Mouse (Mus musculus): Measurements from ENCODE around the gene Mmd.

The Mmd gene

DNA sequence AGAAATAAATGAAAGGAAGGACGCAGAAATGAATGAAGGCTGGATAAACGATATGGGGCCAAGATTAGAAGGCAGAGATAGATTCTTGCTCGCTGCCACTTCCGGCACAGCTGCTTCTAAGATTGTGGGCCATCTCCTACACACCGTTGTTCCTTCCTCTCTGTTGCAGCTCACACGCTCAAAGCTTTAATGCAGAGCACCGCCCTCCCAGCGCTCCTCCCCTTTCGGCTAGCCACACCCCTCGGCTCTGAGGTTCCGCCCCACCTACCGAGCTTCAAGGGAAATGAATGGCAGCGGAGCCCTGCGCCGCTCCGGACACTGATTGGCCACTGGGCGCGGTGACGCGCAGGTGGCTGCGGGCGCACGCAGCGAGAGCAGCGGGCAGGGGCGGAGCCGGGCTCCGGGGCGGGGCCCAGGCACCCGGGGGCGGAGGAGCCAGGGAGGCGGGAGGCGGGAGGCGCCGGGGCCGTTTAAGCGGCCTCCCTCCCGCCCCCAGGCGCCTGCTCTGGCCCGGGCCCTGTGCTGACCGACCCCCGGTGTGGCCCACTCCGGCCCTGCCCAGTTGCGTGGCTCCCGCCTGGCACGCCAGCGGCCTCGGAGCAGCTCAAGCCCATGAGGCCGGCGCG is at the start of gene Mmd:
Gene Mmd, plus strand, starts transcription at position 432 of the 626 bp plus-strand sequence.
- peak; percentile 99 for DNase-seq (ENCODE audit: low read depth in 2 of 2, low spot score in 2 of 2)

DNA sequence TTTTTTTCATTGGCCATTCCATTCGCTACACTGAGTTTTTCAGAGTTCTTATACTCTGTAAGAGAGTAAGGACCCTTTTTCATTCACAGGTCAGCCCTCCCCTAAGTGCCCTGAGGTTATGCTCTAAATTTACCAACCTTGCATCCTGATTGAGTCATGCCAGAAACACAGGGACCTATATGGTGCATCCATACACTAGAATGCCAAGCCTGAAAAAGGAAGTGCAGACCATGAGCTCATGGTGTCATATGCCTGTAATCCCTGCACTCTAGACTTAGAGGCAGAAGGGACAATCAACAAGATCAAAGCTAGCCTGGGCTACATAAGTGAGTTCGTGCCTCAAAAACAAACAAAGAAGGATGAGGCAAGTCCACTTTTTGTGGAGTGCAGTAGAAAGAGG is 48.4 kb upstream of the Mmd start:
- no peak for DNase-seq (ENCODE audit: low read depth in 2 of 2, low spot score in 2 of 2)

DNA sequence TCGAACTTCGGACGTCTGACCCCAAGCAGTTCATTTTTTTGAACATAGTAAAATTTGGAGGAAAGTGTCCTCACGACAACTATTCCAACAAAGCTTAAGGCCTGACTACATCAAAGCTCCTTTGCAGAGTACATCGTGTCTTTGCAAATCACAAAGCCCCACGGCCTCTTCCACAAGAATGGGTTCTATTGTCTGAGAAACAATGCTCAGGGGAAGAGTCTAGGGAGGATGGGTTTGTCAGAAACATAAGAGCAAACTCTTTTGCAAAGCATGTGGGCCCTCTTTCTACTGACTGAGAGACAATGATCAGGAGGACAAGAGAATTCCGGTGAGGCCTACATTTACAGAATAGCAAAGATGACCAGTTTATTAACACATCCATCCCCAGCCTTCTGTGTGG is 35.0 kb upstream of the Mmd start:
- DNase-seq (ENCODE audit: low read depth in 2 of 2, low spot score in 2 of 2), result no peak

DNA sequence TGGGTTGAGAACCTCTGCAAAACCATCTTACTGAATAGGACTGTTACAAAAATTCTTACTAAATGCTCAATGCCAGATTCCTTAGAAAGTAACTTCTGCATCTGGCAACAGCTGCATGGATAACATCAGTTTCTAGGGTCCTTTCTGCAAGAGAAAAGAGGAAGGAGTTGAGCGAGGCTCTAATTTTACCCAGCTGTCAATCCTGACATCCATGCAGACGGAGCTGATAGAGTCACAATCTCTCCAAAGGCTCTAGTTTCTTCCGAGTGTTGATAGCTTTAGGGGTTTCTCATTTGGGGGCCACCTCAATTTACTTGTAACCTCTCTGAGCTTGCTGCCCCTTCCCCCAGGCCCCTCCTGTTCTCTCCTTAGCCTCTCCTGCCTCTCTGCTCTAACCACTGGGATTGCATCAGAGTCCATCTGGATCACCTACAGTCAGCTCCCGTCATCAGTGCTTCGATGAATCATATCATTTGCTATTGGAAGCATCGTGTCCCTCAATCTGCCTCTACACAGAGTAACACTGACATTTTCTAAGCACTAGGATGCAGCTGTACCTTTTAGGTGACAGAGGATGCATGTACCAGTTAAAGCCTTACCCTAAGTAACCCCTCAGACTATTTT is 29.1 kb upstream of the Mmd start:
- DNase-seq (ENCODE audit: low read depth in 2 of 2, low spot score in 2 of 2), result no peak

DNA sequence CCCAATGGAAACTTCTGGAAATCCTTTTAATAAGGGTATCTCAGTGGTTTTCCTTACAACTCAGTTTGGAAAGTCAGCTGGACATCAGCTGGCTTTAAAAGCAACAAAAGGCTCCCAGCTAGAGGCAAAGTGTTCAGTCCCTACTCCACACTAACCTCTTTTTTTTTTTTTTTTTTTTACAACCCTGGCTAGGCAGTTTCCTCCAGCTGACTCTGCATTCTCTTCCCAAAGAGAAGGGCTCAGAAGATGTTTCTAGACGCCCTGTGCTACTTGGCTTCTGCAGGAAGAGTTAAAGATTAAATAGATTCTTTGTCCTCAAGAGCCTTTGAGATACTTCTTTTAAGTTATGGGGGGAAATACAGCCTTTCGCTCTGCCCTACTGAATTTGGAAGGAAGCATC is 28.5 kb upstream of the Mmd start:
- DNase-seq (ENCODE audit: low read depth in 2 of 2, low spot score in 2 of 2), result no peak

DNA sequence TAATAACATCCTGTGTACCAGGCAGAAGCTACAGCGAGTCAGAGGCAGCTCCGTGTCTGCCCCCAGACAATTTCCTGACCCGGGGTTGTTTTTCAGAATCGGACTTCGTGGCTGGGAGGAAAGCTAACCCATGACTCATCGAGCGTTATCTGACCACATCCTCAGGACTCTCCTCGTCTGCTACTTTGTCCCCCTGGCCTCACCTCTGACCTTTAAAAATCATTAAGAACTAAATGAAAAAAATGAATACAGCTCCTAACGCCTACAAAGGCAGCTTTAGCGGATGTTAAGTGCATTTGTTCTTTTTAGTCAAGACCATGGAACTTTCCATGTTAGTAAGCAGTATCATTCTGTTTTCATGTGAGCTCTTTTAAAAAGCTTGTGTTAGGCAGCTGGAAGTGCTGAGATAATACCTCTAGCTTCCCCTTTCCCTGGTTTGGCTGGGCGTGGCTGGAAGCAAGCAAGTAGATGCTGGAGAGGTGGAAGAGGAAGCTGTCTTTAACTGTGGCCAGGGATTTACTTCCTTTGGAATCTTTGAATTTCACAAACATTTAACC is 24.3 kb upstream of the Mmd start:
- no peak for DNase-seq (ENCODE audit: low read depth in 2 of 2, low spot score in 2 of 2)

DNA sequence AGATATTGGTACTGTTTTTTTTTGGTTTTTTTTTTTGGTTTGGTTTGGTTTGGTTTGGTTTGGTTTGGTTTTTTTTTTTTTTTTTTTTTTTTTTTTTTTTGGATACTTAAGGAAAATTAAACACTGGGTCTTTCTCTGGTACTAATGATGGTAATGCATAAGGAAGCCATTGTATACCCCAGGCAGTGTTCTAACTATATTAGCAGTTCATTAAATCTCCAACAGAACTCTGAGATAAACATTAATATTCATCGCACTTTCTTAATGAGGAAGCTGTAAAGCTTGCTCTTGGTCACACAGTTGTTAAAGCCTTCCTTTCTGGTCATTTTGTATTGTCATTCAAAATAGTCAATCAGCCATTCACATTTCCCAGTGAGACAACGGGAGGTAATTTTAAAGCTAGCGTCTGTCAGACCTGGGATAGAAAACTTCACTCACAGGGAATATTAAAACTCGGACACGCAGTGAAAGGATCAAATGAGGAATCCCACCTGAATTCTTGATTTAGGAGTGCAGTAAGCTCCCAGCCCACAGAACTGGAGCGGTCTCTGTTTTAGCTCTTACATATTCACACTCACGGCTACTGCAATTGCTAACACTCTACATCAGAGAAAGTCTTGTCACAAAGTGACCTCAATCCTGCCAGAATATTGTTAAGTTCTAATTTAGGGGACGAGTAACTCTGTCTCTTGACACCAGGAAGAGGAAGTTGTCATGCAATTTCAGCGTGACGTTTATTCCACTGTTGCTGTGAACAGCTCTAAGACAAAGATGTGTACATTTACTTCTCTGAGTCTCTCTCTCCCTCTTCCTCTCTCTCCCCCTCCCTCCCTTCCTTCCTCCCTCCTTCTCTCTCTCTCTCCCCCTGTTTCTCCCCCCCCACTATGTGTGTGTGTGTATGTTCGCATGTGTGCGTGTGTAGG is 22.0 kb upstream of the Mmd start:
- DNase-seq (ENCODE audit: low read depth in 2 of 2, low spot score in 2 of 2), result no peak

DNA sequence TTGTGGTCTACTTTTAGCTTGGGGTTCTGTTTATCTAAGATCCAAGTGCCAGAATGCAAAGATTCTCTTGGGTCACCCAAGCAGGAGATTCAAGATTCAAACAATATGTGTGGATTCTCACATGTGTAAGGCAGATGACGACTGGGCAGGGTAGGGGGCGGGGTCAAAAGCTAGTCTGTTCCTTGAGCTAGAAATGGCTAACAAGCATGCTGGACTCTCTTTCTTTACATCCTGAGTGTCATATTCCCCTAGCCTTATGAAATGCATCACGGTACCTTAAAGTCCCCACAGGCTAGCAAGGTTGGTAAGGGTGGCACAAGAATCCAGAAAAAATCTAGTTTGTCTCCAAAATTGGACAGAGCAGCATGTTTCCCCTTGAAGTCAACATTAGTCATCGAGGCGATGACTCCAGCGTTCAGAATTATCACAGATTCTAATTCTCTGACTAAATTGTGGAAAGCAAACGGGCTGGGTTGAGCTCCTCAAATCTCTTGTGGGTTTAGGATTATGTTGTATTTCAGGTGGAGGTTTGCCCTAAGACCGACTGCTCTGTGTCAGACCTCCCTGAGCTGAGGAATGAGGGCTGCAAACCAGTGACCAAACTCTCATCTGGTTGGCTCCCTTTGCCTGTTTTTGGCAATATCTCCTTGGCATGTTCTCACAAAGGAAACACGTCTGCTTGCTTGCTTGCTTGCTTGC is 20.9 kb upstream of the Mmd start:
- no peak for DNase-seq (ENCODE audit: low read depth in 2 of 2, low spot score in 2 of 2)

DNA sequence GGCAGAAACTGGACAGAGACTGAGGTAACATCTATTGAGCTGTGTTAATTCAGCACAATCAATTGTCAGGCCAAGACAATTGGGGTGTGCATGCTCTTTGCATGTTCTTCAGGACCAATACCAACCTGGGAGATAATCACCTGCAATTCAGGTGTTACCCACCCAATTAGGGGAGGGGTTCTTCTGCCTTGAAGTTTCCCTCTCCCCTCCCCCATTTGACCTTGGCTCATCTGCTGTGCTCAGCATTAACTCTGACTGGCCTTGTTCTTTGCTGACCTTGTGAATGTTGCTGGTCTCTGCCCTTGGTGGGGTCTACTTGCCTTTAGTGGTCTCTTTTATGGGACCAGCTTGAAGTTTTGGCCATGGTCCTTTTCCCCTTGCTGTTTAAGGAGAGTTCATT is 19.5 kb upstream of the Mmd start:
- no peak for DNase-seq (ENCODE audit: low read depth in 2 of 2, low spot score in 2 of 2)

DNA sequence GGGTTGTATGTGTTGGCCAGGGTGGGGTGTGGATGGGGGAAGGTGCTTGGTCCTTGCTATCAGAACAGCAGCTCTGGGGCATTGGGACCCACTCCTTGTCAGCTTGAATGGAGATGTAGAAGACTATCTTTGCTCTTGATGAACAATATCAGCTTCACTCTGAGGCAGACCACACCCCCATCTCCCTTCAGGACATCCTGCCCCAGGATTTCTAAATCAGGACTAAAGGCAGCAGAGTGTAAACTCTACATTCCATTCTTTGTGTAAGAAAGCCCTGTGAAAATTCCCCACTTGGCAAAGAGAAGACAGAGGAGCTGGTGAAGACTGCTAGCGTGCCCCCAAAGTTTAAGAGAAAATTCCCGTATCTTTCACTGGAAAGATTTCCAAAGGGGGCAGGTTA is 18.6 kb upstream of the Mmd start:
- no peak for DNase-seq (ENCODE audit: low read depth in 2 of 2, low spot score in 2 of 2)

DNA sequence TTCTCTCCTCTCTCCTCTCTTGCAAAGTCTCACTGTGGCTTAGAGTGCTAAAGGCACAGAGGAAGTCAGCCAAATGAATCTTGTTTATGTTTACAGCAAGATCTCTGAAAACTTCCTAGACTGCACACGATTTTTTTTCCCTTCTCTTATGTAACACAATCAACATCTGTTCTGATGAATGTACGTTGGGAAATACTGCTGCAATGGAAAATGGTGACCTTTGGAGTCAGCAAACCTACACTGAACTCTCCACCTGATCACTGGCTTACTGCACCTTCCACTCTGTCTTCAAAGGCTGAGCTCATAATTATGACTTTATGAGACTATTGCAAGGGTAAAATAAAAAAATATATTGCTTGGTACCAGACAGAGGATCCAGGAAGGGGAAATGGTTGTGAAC is 17.6 kb upstream of the Mmd start:
- DNase-seq (ENCODE audit: low read depth in 2 of 2, low spot score in 2 of 2), result no peak

DNA sequence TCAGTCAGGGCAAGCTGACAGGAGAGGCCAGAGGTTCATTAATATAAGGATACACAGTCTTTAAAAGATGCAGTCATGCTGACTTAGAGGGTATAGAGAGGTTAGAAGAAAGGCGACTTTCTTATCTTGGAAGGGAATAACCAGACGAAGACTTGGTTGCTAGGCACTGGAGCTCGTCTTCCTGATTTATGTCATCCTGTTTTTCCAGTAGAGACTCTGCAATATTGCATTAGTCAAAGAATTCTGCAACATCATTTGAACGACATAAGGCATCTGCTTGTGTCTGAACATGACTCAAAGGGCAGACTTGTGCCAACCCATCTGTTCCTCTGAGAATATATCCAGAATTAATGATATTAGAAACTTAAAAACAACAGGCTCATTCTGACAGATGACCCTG is 16.6 kb upstream of the Mmd start:
- DNase-seq (ENCODE audit: low read depth in 2 of 2, low spot score in 2 of 2), result no peak

DNA sequence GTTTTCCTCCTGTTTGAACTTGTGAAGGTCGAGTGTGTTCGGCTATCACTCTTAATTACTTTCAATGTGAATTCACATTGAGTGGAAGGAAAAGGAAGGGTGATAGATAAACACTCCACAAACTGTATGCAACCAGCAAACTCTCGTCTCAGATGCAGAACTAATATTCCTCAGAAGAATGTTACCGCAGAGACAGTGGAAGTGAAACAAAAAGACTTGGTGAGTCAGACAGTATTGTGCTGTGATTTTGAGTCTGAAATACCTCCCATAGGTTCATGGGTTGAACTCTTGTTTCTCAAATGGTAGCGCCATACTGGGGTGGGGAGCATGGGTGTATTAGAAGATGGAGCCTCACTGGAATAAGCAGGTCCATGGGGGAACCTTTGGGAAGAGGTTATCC is 14.0 kb upstream of the Mmd start:
- no peak for DNase-seq (ENCODE audit: low read depth in 2 of 2, low spot score in 2 of 2)

DNA sequence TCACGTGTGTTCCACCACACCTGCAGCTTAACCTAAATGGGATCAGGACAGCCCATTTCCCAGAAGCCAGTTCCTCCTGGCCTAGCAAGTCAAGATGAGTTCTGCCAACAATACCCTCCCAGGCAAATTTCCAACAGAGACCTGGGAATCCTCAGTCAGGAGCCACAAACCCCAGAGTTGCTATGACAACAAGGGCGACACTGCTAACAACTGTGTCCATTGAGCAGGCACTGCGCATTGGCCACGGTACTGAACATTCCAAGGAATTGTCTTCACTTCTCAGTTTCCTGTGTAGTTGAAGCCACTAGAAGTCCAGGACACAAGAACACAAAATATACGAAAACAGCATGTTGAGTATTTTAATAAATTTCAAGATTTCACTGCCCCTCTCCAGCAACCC is 11.6 kb upstream of the Mmd start:
- no peak for DNase-seq (ENCODE audit: low read depth in 2 of 2, low spot score in 2 of 2)

DNA sequence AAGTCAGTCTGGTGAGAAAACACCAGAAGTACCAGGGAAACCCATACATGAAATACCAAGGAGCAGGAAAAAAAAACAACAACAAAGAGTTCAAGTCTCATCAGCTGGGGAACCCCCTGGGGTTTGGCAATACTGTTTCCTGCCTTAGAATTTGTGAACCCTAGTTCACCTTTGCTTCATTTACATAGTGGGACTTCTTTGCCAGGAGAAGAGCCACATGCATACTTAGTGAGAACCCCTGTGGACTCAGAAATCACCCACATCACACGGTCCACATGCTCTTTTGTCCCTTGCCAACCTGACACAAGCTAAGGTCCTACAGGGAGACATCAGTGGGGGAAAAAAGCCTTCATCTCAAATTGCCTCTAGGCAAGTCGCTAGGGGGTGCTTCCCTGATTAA is 10.6 kb upstream of the Mmd start:
- DNase-seq (ENCODE audit: low read depth in 2 of 2, low spot score in 2 of 2), result no peak

DNA sequence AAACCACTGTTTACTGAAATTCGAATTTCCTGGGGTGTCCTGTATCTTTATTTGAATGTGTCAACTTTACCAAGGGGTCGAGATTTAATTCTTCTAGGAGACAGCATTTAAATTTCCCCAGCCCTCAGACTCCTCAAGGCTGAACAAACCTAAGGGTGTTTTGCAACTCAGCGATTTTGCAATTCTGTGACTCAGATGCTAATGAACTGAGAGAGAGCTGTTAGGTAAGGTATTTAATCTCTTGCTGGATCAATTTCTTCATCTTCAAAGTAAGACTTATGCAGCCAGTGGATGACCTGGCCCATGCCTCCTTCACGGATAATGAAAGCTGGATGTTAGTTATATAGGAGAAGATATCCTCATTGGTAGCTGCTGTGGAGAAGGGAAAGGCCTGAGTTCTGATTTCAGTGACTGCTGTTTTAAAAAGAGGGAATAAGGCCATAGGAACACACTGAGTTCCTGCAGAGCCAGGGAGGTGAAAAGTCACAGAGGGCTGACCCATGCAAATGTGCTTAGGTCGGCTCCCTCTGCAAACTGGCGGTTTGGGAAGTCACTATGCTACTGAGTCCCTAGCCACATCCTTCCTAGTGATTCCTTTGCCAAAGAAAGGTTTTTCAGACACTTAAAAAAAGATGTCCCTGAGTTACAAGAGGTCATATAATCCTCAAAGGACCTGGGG is 8.5 kb upstream of the Mmd start:
- no peak for DNase-seq (ENCODE audit: low read depth in 2 of 2, low spot score in 2 of 2)

DNA sequence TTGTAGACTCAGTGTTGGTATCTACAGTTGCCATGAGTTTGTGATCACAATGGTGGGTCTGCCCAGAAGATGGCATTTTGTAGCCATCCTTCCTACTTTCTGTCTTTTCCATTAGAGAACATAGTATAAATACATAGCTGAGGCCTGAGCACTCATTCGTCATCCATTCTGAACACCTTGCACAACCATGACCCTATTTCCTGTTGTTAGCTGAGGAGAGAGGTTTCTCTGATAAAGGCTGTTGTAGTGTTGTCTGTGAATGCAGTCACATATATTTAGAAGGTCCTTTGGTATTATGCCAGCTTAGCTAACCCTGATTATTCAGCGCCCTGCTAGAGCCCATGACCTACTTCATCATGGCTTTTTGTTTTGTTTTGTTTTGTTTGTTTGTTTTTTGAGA is 7.4 kb upstream of the Mmd start:
- DNase-seq (ENCODE audit: low read depth in 2 of 2, low spot score in 2 of 2), result no peak

DNA sequence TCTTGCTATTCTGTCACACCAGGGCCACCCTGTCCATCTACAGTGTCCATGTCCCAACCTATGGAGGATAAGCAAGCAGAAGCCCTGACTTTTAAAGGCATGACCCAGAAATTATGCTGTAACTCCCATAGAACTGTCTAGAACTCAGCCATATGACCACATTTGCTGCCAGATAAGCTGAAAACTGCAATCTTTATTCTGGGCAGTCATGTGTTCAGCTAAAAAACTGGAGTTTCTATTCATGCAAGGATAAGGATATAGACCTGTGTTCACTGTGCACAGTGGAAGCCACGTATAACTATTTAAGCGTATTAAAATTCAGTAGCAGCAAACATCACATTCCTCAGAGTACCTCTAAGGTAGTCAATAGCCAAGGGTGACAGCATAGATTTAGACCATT is 6.0 kb upstream of the Mmd start:
- DNase-seq (ENCODE audit: low read depth in 2 of 2, low spot score in 2 of 2), result no peak

DNA sequence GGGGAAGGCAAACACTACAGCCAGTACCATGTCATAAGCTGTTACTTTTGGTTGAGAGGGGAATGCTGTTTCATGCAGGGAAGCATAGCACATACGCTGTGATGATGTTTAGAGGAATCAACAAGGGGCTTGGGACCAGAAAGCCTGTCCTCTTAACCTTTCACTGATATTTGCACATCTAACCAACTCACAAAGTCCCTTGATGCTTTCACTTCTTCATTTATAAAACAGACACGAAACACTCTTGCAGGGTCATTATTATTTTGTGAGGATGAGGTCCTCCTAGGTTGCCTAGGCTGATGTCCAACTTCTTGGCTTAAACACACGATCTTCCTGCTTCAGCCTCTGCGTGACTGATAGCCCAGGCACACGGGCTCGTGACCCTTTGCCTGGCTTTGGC is 3.6 kb upstream of the Mmd start:
- no peak for DNase-seq (ENCODE audit: low read depth in 2 of 2, low spot score in 2 of 2)

DNA sequence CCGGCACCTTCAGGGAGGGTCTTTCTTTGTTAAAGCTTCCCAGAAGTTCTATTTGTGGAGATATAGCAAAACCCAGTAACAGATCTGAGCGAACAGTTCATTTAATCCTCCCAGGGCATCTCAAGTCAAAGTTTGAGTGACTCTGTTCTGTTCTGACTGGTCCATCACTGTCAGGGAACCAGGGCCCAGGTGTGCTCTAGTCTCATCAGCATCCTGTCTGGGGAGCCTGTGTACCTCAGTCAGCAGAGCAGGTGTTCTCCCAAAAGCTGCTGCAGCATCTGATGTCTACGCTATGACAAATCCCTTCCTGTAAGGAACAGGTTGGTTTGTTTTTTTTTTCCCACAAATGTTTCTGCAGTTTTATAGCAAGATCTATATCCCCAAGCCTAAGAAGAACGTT is 2.6 kb upstream of the Mmd start:
- DNase-seq (ENCODE audit: low read depth in 2 of 2, low spot score in 2 of 2), result no peak

DNA sequence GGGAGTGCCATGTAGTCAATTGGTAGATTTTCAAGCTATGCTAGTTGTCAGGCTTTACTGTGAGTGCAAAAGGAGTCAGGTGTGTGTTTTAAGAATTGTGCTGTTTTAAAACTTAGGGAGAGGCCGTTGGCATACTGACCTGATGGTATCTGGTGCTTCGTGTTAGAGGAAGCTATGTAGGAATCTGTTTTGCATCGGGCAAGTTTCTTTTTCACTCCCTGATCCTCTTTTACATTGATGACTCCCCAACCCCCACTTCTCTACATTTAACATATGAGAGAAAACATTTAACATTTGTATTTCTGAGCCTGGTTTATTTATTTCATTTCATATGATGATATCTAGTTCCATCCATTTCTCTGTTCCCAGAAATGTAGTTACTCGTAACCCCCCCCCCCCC is 1.5 kb upstream of the Mmd start:
- no peak for DNase-seq (ENCODE audit: low read depth in 2 of 2, low spot score in 2 of 2)

Data from CD8-positive naive resting alpha-beta T cell, adult 2 months (primary cell).